Mouse (Mus musculus) Muller cell, postnatal 12 days (primary cell): ENCODE data around the gene Inafm2.

ENCODE experiments used
- DNase-seq: peaks from one replicate; pipeline ENCODE4 v3.0.0-alpha.2; 2015; ENCODE audit errors: inconsistent ontology term

Inafm2 gene

DNA sequence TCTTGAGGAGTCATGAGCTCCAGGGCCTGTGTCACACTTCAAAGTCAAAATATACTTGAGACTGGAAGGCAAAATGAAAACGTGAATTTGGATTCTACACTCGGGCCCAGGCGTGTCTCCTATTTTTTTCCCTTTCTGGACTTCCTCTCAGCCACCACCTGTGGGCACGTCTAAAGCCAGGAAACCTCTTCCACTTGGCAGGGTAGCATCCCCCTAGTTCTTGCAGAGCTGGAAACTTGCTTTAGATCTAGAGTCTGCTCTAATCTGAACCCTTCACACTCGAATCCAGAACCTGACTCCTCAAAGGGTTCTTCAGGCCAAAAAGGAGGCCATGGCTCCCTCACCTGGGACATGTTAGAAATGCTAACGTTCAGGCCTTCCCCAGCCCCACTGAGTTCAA is 9.8 kb downstream of the Inafm2 start:
- no peak for DNase-seq

DNA sequence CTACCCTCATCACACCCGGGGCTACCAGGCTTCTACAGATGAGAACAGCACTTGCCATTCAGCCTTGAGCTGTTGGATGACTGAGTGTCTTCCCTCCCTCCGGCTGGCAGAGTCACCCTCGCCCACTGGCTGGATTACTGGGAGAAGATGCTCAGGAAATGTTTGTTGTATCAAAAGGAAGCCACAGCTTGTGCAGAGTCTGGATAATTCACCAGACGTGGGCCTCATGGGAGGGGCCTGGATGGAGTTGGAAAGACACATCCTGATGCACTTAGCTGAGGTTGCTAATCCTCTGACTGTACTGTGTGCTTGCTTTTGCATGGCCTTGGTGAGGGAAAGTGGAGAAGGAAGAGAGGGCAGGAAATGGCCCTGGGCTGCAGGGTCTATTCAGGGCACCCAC is 10.5 kb downstream of the Inafm2 start:
- DNase-seq: no peak

DNA sequence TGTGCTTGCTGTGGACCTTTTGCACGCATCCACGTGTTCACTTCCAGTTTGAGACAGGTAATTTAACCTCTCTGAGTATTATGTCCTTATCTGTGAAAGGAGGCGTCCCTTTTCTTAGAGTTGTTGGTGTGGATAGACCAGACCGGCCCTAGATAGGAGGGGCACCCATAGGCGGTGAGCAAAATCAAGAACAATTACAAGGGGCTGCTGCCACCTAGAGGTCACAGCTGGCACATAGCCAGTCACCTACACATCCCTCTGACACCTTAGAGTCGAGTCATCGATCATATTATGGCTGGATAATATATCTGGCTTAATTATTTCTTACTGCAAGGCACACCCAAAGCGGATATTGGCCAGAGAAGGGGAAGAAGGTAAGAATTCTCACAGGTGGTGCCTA is 14.3 kb downstream of the Inafm2 start:
- no peak for DNase-seq

DNA sequence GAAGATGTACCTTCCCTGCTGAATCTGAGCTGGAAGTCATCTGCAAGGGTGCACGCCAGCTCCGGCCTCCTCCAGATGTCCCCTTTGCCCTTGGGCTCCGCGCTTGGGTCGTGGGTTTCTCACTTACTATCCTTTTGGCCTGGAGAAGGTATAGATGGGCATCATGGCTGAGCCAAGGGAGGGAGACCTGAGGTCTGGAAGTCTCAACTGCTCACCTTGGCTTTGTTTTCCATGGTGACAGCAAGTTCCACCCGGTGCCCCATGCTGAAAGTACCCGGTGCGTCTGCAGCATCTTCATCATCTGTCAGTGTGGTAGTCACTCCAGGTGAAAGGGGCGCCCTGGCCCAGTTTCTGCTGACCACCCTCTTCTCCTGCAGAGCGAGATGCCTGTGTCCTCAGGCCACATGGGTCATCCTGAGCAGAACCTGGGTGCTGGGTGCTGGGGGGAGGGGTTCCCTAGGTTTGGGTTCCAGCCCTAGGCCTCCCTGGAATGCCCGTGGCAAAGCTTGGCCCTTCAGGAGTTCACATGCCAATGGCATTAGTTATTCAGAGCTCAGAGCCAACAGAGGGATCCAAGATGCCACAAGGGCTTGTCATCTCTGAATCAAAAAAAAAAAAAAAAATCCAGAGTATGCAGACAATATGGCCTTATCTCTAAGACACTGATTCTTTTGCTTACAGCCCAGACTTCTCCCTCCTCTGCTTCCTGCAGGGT is 14.9 kb downstream of the Inafm2 start:
- peak; percentile 95 for DNase-seq

DNA sequence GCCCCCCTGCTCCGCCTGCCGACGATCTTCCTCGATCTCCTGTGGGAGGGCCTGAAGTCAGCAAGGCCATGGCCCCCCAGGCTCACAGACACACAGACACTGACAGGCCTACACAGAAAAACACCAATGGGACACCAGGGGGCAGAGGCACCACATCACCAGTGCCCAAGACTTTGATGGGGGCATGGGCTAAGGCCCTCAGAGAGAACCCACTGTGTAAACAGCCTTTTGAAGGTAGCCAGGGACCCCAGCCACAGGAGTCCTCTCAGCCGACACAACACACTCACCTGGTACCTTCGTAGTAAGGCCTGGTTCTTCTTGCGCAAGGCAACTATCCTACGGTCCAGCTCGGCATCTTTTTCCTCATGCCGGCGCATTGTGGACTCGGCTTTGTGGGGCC is 15.8 kb downstream of the Inafm2 start:
- peak; percentile 29 for DNase-seq

DNA sequence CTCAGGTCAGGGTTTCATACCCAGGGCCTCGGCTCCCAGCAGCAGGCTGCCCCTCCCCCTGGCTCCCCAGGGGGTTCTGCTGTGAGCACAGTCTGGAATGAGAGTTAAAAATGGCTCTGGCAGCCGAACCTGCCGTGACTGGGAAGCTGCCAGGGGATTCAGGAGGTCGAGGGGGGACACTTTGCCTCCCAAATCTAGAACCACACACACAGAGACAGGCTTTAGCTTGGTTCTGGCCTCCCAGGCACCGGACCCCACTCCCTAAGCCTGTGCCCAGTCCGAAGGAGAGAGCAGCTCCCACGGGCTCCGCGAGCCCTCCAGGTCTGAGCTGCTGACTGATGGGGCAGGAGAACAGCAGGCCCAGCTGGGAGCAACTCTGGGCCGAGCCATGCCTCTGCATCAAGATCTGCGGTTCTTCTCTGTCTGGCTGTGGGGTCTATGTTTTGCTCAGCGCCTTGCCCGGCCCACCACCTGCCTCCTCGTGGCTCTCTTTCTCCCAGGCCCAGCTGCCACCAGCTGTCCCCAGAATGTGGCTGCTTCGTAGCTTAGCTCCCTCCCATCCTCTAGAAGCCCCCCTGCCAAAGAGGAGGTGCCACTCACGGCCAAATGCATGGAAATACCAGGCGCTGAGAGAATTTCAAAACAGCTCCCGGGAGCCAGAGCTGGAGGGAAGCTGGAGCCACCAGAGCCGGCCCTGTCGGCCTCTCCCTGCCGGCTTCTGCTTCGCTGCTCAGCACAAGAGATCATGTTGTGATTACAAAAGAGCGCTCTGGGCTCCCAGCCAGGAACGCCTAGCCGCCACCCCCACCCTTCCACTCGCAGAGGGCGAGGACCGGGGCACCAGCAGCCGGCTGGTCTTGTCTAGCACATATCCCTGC is 16.6 kb downstream of the Inafm2 start, which contains the start of gene Ccdc9b:
Ccdc9b (minus strand) TSS at position 756 of the 878 bp plus-strand sequence.
- DNase-seq: peak; percentile 94

DNA sequence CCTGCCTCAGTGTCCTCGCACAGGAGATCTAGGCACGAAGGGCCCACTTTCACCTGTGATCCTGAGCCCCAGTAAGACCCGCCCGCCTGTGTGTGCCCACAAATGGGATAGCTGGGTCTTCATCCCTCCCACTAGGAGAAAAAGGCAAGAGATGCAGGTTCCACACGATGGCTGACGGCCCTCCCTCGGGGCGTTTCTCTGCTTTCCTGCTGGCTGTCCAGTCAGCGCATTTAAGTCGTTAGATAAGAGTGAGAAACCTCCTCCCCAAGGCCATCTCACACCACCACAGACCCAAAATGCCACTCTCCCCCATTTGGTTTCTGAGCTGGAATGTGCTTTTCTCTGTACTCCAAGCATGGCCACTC is 17.2 kb downstream of the Inafm2 start:
- no peak for DNase-seq

DNA sequence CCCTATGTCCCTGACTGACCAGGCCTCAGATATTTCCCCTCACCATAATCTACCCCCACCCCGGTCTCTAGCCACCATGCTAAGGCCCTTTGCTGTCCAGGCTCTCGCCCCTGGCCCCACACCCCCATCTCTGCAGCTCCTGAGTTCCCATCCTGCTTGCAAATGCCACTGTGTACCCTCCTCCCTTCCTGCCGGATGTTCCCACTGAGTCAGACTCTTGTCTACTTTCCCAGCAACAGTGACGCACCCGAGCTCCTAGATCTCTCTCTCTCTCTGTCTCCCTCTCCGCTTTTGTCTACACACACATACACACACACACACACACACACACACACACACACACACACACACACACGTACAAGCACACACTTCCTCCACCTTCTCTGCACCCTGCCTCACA is 17.9 kb downstream of the Inafm2 start:
- DNase-seq: peak; percentile 76

DNA sequence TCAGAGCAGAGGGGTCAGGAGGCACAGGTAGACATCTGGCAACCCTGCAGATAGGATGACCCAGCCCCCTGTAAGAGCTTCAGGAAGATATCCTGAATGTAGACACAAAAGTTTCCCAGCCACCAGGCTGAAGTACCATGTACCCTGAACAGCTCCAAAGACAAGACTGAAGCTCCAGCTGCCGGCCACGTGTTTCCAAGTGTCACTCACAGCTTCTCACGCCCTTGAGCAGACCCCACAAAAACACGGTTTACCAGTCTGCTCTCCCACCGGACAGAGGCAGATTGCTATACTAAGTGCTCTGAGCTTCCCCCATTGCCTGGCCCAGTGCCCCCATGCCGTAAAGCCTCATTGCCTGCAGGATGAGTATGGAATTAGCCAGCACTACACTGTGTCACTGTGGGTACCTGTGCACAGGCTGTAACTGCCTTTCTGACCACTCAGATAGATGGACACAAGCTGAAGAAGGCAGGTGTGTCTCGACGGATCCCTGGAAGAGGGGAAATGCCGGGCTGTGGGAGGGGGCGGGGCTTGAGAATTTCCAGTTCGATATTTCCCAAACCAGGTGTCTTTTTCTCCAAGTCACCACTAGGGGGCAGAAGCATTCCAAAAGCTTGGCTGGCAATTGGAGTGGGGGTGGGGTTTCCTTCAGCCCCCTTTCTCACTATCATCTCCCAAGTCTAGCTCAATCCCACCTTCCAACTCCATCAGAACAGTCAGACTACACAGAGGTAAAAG is 18.7 kb downstream of the Inafm2 start:
- DNase-seq: peak; percentile 37

DNA sequence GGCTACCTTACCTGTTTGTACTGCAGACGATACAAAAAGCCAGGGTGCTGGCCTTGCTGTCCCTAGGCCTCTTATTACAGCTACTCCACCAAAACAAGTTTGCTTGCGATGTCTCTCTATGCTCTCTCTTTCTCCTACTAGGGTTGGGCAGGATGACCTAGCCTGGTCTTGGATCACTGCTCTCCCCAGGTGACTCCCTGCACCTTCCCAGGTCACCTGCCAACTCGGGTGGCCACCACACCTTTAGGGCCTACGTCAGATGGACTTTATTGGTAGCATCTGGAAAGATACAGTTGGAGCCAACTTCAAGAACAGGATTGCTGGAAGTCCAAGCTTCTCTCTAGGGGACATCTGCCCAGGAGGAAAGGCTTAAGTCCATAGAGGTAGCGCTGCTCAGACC is 19.3 kb downstream of the Inafm2 start:
- DNase-seq: no peak

DNA sequence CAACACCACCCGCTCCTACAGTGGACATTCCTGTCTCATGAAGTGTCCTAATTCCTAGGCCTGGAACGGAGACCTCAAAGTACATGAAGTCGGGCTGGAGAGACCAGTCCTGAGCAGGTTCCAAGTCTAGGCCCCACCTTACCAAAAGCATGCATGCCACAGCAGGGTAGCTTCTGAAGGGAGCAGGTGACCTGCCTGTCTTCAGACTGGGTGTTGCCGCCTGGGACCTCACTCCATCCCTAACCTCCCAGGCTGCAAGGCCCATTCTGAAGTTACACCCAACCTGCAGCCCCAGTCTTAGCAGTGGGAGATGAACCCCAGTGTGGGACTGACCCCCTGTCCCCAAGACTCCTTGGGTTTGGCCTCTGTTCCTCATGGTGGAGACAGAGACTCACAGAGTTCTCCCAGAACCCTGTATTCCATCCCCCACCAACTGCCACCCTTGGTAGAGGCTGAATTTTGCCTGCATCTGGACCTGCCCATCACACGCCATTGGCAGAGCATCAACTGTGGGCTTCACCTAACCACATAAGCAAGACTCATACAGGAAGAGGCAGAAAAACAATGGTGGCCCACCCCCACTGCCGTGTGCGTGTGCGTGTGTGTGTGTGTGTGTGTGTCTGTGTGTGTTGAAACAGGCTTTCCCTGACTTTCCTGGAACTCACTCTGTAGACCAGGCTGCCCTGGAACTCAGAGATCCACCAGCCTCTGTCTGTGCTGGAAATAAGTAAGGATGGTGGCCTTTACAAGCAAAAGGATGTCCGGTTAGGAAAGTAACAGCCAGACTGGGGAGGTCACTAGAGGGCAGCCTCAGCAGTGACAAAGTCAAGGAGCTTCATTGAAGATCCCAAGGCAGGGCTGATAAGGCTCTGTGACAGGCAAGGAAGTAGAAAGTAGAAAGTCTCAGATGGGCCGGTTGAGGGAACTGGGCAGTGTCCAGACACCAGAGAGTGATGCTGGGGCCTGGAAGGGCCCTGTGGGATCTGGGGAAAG is 20.8 kb downstream of the Inafm2 start:
- peak; percentile 50 for DNase-seq

DNA sequence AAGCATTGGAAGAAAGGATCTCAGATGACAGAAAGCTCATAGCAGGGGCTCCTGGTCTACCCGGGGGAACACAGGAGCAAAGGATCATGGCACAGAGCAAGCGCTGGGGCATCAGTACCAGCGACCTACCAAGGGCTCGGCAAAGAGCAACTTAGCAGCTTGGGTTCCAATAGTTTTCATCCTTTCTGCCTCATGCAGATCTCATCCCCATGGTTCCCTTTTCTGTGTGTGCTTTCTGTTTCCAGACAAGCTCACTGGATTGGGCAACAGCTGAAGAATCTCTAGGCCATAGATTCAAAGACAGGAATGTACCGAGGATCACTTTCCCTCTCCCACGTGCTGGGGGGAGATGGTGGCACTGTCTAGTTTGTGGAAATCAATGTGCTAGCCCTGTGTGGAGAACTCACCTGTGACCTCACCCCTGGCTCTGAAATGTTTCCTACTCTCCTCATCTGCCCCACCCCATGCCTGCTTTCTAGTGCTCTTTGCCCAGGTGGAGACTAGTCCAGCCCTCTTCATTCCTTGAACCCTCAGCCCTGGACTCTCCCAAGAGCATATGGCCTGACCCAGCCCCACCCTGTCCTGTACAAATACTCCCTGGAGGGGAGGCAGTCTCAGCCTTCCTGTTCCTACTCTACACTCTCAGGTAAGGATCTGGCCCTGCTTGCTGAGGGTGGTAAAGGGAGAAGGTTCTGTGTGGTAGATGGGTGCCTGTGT is 26.8 kb downstream of the Inafm2 start, which contains the start of gene Phgr1:
Phgr1 (plus strand) TSS at position 612 of the 717 bp plus-strand sequence.
- DNase-seq: no peak

DNA sequence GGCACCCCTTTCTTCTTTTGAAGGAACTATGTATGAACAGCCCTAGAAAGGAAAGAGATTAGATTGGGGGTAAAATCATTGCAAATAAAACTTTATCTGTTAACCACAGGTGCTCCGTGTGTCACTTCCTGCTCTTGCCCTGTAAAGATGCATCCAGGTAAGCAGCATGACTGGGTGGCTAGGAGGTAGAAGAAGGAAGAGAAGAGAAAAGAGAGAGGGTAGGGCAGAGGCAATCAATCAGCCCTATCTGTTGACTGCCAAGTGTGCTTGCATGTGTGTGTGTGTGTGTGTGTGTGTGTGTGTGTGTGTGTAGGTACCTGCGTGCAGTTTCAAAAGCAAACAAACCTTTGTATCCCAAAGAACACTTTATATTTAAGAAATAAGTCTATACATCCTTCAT is 29.0 kb downstream of the Inafm2 start:
- no peak for DNase-seq

DNA sequence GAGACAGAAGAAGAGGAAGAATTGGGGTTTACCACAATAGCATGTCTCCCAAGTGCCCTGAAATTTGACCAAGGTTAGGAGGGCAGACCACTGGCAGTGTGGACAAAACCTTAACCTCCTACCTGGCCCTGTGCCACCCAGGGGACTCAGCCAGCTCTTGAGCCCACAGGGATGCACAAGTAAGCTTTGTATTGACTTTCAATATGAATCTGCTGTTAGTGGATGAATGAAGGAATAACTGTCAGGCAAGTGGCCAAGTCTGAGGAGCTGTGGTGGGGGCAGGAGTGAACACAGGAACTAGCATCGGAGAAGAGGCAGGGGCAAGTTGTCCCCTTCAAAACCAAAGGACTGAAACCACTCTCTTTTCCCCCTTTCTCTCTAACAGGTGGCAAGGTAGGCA is 29.8 kb downstream of the Inafm2 start:
- DNase-seq: peak; percentile 70

DNA sequence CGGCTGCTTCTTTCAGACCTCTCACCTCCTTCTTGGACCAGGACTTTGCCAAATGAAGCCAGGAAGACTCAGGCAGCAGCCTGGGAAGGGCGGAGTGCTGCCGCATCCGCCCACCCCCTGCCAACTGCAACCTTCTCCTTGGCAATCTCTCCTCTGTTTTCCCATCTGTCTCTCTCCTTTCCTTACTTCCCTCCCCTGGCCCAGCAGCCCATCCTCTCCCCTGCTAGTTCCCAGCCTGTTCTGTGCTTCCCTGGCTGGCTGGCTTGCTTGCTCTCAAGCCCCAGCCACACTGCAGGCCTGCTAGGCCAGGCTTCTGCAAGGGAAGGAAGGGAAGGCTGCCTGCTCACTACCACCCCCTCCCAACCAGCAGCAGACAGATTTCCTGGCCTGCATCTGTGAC is 30.3 kb downstream of the Inafm2 start:
- DNase-seq: no peak

DNA sequence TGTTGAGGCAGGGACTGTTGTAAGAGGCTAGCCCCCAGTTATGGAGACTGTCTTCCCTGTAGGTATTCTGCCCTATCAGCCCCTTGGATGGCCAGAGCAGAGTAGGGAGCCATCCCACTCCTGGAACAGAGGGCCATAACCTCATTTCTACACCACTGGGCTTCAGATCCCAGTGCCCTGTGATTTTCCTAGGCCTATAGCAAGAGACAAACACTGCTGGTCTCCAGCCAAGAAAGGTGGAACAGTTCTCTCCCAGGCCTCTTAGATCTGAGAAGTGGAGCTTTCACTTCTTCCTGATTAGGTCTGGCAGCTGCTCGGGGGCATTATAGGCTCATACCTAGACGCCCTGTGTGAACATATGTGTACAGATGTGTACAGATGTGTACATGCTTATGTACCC is 30.7 kb downstream of the Inafm2 start:
- DNase-seq: no peak

DNA sequence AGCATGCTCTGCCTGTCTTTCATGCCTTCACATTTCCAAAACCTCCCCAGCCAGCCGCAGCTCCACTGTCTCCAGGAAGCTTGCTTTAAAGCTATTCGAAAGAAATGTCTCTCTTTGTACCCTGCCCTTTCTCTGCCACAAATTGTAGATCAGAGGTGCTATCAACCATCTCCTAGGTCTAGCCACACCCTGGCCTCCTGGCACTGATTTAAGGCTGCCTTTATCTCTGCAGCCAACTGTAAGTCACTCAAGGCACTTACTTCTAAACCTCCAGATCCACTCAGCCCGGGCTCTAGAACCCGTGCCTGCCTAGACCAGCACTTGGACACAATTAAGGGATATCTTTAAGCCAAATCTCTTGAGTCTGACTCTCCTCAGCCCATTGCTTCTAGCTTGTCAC is 32.9 kb downstream of the Inafm2 start:
- no peak for DNase-seq

DNA sequence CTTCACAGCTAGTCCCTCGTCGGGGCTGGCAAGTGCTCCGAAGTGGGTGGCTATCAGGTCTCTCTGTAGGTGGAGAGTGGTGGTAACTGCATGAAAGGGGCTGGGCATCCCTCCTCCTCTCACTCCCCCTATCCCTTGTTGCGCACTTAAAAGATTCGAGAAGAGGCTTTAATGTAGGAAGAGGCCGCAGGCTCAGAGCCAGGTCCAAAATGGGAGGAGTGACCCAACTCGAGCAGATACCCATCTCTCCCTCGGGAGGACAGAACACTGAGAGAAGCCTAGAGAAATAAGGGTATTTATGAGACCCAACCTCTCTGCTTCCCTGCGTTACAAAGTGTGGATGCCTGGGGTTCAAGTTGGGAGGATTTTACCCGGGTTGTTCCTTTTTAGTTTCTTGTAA is 33.5 kb downstream of the Inafm2 start:
- DNase-seq: no peak

DNA sequence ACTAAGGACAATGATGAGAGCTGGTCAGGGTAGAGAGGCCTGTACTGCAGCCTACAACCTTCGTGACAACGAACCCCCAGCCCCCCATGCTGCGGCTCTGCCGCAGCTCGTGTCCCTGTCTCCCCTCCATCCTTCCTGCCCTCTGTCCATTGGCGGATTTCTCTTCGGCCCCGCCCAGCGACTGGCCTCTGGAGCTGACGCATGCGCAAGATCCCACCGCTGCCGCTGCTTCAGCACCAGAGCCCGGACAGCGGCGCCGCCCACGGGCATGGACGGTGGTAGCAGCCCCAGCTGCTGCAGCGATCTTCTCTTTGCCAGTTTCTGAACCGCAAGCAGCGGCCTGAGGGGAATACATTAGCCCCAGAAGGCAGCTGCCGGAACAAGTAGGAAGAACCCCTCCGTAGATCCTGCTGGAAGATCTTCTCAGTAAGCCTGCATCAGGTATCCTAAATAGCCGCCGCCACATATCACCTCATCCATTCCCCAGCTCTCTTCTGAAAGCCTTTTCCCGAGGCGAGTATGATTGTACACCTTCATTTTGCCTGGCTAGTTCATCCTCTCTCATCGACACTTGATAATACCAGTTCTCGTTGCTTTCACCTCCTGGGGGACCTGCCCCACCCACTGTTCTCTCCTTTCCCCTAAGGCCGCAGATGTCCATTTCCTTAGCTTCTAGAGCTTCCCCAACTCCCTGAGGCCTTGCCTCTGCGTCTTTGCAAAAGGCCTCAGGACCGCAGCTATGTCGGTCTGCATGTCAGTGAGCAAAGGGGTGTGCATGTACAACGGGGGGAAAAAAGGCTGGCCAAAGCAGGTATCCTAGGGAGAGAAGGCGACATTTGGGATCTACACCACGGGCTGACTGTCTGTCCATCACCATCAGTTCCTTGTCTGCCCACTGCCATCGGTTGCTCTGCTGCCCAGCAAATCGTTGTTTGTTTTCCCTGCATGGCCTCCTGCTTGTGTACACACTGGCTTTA is 34.2 kb downstream of the Inafm2 start, which contains the start of gene Disp2:
Disp2 (plus strand) TSS at position 216 of the 977 bp plus-strand sequence.
- DNase-seq: peak; percentile 95
